Mouse (Mus musculus): ENCODE measurements at regions not wholly inside any gene's neighbourhood (a gene's known extent, or its start where the extent isn't known, plus 50 kb on each side); places are given as distances from the start of the nearest gene placed in this dataset.

GRCm38 (mm10) chr8:36304809-36305208, 539.2 kb downstream of the Gm19410 start:
- DNase-seq (ENCODE audit: low spot score) = no peak

GRCm38 (mm10) chr8:36306336-36306735, 540.7 kb downstream of the Gm19410 start:
- no peak for DNase-seq (ENCODE audit: low spot score)

- DNase-seq (ENCODE audit: low spot score) = no peak
These were observed 541.9 kb downstream of the Gm19410 start for GRCm38 (mm10) chr8:36307496-36307895.

- no peak for DNase-seq (ENCODE audit: low spot score)
These were observed 542.5 kb downstream of the Gm19410 start for GRCm38 (mm10) chr8:36308056-36308455.

GRCm38 (mm10) chr8:36309326-36309725, 543.7 kb downstream of the Gm19410 start:
- DNase-seq (ENCODE audit: low spot score) = no peak

- no peak for DNase-seq (ENCODE audit: low spot score)
These were observed 544.4 kb downstream of the Gm19410 start for GRCm38 (mm10) chr8:36309952-36310351.

- DNase-seq (ENCODE audit: low spot score) = no peak
These were observed 546.1 kb downstream of the Gm19410 start for GRCm38 (mm10) chr8:36311734-36312133.

- no peak for DNase-seq (ENCODE audit: low spot score)
These were observed 547.4 kb downstream of the Gm19410 start for GRCm38 (mm10) chr8:36312963-36313362.

- no peak for DNase-seq (ENCODE audit: low spot score)
These were observed 552.8 kb downstream of the Gm19410 start for GRCm38 (mm10) chr8:36318396-36318795.

GRCm38 (mm10) chr8:36318884-36319283, 553.3 kb downstream of the Gm19410 start:
- no peak for DNase-seq (ENCODE audit: low spot score)

GRCm38 (mm10) chr8:36319314-36319959, 553.8 kb downstream of the Gm19410 start:
- DNase-seq (ENCODE audit: low spot score) = no peak

- DNase-seq (ENCODE audit: low spot score) = no peak
These were observed 556.5 kb downstream of the Gm19410 start for GRCm38 (mm10) chr8:36322125-36322524.

- DNase-seq (ENCODE audit: low spot score) = no peak
These were observed 557.0 kb downstream of the Gm19410 start for GRCm38 (mm10) chr8:36322578-36322977.

GRCm38 (mm10) chr8:36338628-36339027, 573.0 kb downstream of the Gm19410 start:
- no peak for DNase-seq (ENCODE audit: low spot score)

- no peak for DNase-seq (ENCODE audit: low spot score)
These were observed 573.9 kb downstream of the Gm19410 start for GRCm38 (mm10) chr8:36339449-36339848.

- no peak for DNase-seq (ENCODE audit: low spot score)
These were observed 574.9 kb downstream of the Gm19410 start for GRCm38 (mm10) chr8:36340454-36340853.

GRCm38 (mm10) chr8:36341965-36342364, 576.4 kb downstream of the Gm19410 start:
- no peak for DNase-seq (ENCODE audit: low spot score)

GRCm38 (mm10) chr8:36342650-36343049, 577.1 kb downstream of the Gm19410 start:
- DNase-seq (ENCODE audit: low spot score) = no peak

GRCm38 (mm10) chr8:36346682-36347324, 581.2 kb downstream of the Gm19410 start:
- peak; percentile 87 for DNase-seq (ENCODE audit: low spot score)

GRCm38 (mm10) chr8:36348067-36348466, 582.5 kb downstream of the Gm19410 start:
- no peak for DNase-seq (ENCODE audit: low spot score)

GRCm38 (mm10) chr8:36354926-36355325, 589.3 kb downstream of the Gm19410 start:
- DNase-seq (ENCODE audit: low spot score) = no peak

GRCm38 (mm10) chr8:36358998-36359397, 593.4 kb downstream of the Gm19410 start:
- no peak for DNase-seq (ENCODE audit: low spot score)

- peak; percentile 87 for DNase-seq (ENCODE audit: low spot score)
These were observed 595.7 kb downstream of the Gm19410 start for GRCm38 (mm10) chr8:36361255-36361654.

GRCm38 (mm10) chr8:36361818-36362217, 596.2 kb downstream of the Gm19410 start:
- no peak for DNase-seq (ENCODE audit: low spot score)

Measured in adipocyte (in vitro differentiated cells).